Mouse (Mus musculus): ENCODE measurements around the gene Slc25a39.
A peak's percentile ranks its signal among the peaks of the same experiment; 100 is the strongest.

Gene Slc25a39

DNA sequence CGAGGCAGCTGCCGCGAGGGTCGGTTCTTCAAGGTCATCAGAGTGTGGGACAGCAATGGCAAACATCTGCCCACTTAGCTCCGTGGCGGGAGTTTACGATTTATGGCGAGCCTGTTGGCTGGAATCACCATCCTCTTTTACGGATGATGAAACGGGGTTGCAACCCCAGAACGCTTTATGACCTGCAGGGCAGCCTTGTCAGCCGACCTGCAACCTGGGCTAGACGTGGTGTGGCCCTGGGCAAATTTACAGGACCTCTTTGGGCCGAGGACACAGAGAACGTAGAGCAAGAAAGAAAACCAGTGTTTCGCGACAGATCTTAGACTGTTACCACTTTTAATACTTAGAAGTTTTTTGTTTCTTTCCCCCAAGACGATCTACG, at the start of gene Slc25a39:
Gene Slc25a39, minus strand, starts transcription at position 113 of the 382 bp plus-strand sequence.
- DNase-seq (ENCODE audit: low spot score) = no peak

- DNase-seq (ENCODE audit: low spot score) = peak; percentile 57
Measured at GRCm38 (mm10) chr11:102455740-102456396, 48.1 kb upstream of the Slc25a39 start.

- no peak for DNase-seq (ENCODE audit: low spot score)
Measured at GRCm38 (mm10) chr11:102453131-102453530, 45.4 kb upstream of the Slc25a39 start.

GRCm38 (mm10) chr11:102449043-102450008, 41.6 kb upstream of the Slc25a39 start:
- no peak for DNase-seq (ENCODE audit: low spot score)

DNA sequence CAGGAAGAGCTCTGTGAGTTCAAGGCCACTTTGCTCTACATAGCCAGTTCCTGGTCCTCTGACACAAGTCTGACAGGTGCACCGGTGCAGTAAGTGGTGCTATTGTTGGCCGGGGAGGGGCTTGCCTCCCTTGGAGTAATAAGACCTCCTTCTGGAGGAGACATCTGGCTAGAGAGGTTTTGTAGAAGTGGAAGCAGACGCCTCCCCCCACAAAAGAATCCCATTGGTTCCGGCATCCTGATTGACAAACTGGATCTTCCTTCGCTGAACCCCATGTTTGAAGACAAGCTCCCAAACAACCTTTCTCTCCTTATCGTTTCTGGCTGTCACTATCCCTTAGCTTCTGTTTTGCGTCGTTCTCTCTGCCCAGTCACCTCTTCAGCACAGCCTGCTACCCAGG, 40.6 kb upstream of the Slc25a39 start:
- DNase-seq (ENCODE audit: low spot score) = no peak

DNA sequence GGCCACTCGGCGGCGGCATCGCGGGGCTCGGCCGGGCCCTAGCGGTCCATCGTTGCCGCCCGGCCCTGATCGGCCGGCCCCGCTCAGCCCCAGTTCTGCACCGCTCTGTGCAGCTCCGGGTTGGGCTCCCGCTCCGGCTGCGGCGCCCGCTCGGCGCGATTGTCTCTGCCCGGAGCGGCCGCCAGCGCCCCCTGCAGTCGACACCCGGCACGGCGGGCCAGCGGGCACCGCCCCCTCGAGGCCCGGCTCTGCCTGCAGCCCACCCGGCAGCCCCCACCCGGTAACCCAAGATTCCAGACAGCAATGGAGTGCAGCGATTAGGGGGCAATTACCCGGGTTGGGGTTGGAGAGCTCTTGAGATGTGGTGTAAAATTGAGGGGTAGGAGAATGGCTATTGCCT, 39.8 kb upstream of the Slc25a39 start, which contains the start of gene Fam171a2:
Gene Fam171a2, minus strand, starts transcription at position 186 of the 400 bp plus-strand sequence.
- peak; percentile 82 for DNase-seq (ENCODE audit: low spot score)

- peak; percentile 35 for DNase-seq (ENCODE audit: low spot score)
Measured at GRCm38 (mm10) chr11:102446581-102447461, 39.1 kb upstream of the Slc25a39 start.

DNA sequence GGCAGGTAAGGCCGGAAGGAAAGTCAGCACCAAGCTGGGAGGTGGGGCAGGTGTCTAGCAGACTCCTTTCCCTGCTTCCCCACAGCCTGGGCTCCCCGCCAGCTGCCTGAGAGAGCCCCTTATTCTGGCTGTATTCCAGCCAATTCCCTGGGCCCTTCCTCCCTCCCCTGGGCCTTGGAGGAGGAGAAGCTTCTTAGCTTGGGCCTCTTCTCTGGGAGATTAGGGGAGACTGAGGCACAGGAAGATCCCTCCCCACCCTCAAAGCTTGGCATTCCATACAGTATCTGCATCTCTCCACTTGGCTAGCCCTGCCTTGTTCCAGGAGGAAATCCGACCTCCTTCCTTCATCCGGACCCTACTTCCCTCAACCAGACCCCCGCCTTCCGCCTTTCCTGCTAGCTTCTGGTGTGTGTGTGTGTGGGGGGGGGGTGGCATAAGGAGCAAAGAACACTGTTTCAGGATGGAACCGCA, 38.2 kb upstream of the Slc25a39 start:
- peak; percentile 39 for DNase-seq (ENCODE audit: low spot score)

DNA sequence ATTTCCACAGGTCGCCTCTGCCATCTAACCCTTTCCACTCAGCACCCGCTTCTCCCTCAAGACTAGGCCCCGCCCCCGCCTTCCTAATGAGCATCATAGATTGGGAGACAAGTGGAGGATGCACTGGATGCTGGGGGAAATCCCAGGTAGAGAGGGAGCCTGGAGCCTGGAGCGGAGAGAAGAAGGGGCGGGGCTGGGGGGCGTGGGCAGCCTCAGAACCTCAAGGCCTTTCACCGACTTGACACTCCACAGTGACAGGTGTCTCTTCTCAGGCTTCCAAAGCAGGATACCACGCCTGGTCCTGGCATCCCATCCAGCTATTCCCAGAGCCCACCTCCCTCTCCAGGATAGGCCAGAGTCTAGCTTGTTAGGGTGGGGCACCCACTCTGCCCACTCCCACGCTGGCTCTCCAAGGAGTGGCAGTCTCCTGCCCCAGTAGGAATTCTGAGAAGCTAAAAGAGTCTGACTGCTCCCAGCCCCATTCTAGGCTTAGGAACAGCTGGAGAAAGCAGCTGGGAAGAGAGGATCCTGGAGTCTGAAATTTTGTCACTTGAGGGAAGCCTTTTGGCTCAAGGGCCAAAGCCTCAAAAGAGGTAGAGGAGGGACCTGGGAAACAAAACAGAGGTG, 37.6 kb upstream of the Slc25a39 start:
- no peak for DNase-seq (ENCODE audit: low spot score)

DNA sequence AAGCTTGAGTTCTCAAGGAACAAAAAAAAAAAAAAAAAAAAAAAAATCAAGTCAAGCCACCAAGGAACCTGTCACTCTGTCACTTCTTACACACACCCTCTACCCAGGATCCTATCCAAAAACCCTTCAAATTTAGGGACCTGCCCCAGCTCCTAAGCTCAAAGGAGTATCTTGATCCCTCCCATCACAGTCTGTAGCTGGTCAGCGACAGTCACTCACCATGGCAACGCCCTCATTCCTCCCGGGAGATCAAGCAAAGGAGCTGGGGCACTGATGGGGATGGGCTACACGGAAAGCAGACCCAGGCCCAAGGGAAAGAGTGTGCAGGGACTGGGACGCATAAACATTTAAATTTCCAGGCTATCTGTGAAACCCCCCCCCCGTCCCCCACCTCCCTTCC, 37.0 kb upstream of the Slc25a39 start:
- no peak for DNase-seq (ENCODE audit: low spot score)

GRCm38 (mm10) chr11:102444321-102444720, 36.6 kb upstream of the Slc25a39 start:
- no peak for DNase-seq (ENCODE audit: low spot score)

DNA sequence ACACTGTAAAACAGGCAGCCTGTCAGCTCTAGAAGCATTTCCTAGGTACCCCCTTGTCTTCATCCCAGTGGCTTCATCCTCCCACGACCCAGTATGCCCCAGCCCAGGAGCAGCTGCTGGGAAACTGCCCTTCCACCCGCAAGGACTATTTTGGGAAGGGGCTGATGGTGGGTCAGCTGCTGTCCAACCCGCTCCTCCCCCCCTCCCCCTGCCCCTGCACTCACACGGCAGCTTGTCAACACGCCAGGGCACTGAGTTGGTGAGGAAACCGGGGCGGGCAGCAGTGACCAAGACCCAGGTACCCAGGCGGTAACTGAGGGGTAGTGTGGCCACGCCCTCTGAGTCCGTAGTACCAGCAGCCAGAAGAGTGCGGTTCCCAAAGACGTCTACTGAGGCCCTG, 36.0 kb upstream of the Slc25a39 start:
- DNase-seq (ENCODE audit: low spot score) = no peak

- no peak for DNase-seq (ENCODE audit: low spot score)
Measured at GRCm38 (mm10) chr11:102442089-102442488, 34.3 kb upstream of the Slc25a39 start.

- DNase-seq (ENCODE audit: low spot score) = no peak
Measured at GRCm38 (mm10) chr11:102441434-102441833, 33.7 kb upstream of the Slc25a39 start.

- DNase-seq (ENCODE audit: low spot score) = no peak
Measured at GRCm38 (mm10) chr11:102440255-102440654, 32.5 kb upstream of the Slc25a39 start.

DNA sequence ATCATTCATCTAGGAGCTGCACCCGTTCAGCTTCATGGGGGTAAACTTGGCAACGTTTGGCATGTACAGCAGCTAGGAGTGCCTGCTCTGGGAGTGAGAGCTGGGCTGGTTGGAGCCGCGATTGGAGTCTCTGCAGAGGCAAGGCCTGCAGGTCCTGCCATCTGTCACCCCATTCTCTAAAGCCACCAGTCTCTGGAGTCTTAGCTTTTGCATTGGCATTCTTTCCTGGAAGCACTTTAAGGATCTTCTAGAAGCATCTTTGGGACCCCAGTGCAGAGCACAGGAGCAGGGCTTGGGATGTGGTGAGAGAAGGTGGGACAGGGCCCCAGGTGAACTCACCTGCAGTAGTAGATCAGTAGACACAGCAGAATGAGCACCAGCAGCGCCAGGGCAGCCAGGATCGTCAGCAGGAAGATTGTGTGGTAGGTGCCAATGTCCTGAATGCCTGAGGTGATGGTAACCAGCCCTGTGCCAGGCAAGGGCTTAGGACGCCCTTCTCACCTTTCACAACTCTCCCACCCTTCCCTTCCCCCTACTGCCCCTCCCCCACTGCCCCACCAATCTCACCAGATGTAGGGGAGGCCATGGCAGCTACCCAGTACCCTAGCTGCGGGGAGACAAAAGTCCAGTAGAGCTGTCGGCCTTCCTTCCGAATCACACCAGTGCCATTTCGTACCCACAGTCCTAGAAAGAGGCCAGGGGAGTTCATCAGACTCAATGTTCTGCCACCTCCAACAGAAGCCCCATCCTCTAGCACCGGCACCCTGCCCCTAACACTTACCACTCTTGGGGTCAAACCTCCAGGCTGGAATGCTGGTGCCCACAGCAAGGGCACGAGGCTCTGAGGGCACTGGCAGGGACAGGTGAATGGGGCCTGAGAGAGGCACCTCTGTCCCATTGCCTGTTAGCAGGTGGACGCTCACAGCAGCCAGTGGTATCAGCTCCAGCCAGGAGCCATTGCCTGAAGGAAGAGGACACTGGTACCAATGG, 31.6 kb upstream of the Slc25a39 start:
- DNase-seq (ENCODE audit: low spot score) = no peak

DNA sequence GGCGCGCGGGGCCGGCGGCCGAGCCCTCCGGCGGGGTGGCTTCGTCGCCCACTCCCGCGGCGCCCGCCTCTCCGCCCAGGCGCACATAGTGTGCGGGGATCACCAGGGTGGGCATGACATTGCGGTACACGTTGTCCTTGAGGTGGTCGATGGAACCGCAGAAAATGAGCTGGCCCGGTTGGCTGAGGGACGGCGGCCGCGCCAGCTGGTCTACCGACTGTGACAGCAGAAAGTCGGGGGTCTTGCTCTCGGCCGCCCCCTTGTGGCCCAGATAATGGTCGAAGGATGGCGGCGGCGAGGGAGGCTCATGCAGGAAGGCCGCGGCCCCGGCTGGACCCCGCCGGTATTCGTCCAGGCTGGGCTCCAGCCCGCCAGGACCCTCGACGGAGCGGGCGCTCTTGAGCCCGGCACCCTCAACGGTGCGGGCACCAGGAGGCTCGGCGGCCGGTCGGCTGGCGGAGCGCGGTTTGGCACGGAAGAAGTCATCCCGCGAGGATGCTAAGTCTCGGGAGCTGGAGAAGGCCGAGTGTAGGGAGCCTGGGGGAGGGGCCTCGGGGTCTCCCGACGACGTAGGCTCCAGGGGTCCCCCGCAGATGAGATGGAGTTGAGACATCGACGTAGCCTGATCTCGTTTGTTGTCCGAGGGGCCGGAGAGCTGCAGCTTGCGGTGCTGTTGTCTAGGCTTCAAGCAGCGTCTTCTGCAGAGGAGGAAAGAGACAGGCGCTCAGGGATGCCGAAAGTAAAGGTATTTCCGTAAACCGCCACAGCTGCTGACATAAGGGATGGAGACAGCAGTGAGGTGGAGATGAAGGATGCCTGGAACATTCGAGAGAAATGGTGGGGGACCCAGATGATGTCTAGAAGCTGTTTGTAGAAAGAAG, 30.7 kb upstream of the Slc25a39 start:
- peak; percentile 87 for DNase-seq (ENCODE audit: low spot score)

GRCm38 (mm10) chr11:102437120-102438061, 29.6 kb upstream of the Slc25a39 start:
- DNase-seq (ENCODE audit: low spot score) = no peak
